Mouse (Mus musculus): ENCODE measurements at regions not wholly inside any gene's neighbourhood (a gene's known extent, or its start where the extent isn't known, plus 50 kb on each side); places are given as distances from the start of the nearest gene placed in this dataset.

- H3K27ac ChIP-seq = no peak overlapping the region
- H3K9me3 ChIP-seq = no peaks in the 10 kb centered on the region
- no peak for ATAC-seq (ENCODE audit: low FRiP score, low read depth)
- H3K27me3 ChIP-seq (replicated peaks) = no peaks in the 10 kb centered on the region
- no peaks in the 10 kb centered on the region for H3K36me3 ChIP-seq
- WGBS = 73% methylated on average over 8 of the region's 8 CpGs
- no peaks in the 10 kb centered on the region for H3K4me1 ChIP-seq
- no peak overlapping the region for H3K9ac ChIP-seq
- H3K4me2 ChIP-seq (replicated peaks) = no peak overlapping the region
- no peak overlapping the region for H3K4me3 ChIP-seq
Measured at GRCm38 (mm10) chr1:137073857-137074572, 113.8 kb upstream of the Nr5a2 start.

GRCm38 (mm10) chr1:137060914-137061313, 100.7 kb upstream of the Nr5a2 start:
- Histone ChIP-seq H3K4me3 (no peak overlapping the region), H3K36me3 (no peaks in the 10 kb centered on the region), H3K9me3 (no peaks in the 10 kb centered on the region), H3K4me1 (no peaks in the 10 kb centered on the region), H3K27me3 (replicated peaks) (no peaks in the 10 kb centered on the region), H3K9ac (no peak overlapping the region), H3K27ac (no peak overlapping the region), H3K4me2 (replicated peaks) (no peak overlapping the region)
- ATAC-seq (ENCODE audit: low FRiP score, low read depth) = no peak
- 89% methylated on average over 4 of the region's 4 CpGs for WGBS

GRCm38 (mm10) chr1:137053134-137053533, 92.9 kb upstream of the Nr5a2 start:
- Histone ChIP-seq H3K4me3 (no peak overlapping the region), H3K4me2 (replicated peaks) (no peak overlapping the region), H3K4me1 (no peaks in the 10 kb centered on the region), H3K9ac (no peak overlapping the region), H3K27ac (no peak overlapping the region), H3K36me3 (no peaks in the 10 kb centered on the region), H3K27me3 (replicated peaks) (no peaks in the 10 kb centered on the region), H3K9me3 (0 out of 2 replicates have a peak, but pooled peaks cover 4% of the 10 kb centered on the region)
- ATAC-seq (ENCODE audit: low FRiP score, low read depth) = no peak

GRCm38 (mm10) chr1:137051515-137051914, 91.3 kb upstream of the Nr5a2 start:
- no peak for ATAC-seq (ENCODE audit: low FRiP score, low read depth)
- Histone ChIP-seq H3K36me3 (no peaks in the 10 kb centered on the region), H3K4me2 (replicated peaks) (no peak overlapping the region), H3K4me3 (no peak overlapping the region), H3K27me3 (replicated peaks) (no peaks in the 10 kb centered on the region), H3K9ac (no peak overlapping the region), H3K4me1 (no peaks in the 10 kb centered on the region), H3K9me3 (0 out of 2 replicates have a peak, but pooled peaks cover 4% of the 10 kb centered on the region), H3K27ac (no peak overlapping the region)
- WGBS = 90% methylated on average over 13 of the region's 13 CpGs

GRCm38 (mm10) chr1:137044076-137044475, 83.8 kb upstream of the Nr5a2 start:
- H3K36me3 ChIP-seq = no peaks in the 10 kb centered on the region
- no peak overlapping the region for H3K4me3 ChIP-seq
- H3K4me1 ChIP-seq = no peaks in the 10 kb centered on the region
- WGBS = 90% methylated on average over 6 of the region's 6 CpGs
- no peaks in the 10 kb centered on the region for H3K27me3 ChIP-seq (replicated peaks)
- no peak overlapping the region for H3K9ac ChIP-seq
- ATAC-seq (ENCODE audit: low FRiP score, low read depth) = no peak
- no peaks in the 10 kb centered on the region for H3K9me3 ChIP-seq
- H3K4me2 ChIP-seq (replicated peaks) = no peak overlapping the region
- no peak overlapping the region for H3K27ac ChIP-seq

GRCm38 (mm10) chr1:137042414-137043010, 82.3 kb upstream of the Nr5a2 start:
- no peaks in the 10 kb centered on the region for H3K36me3 ChIP-seq
- no peak overlapping the region for H3K4me2 ChIP-seq (replicated peaks)
- H3K9me3 ChIP-seq = no peaks in the 10 kb centered on the region
- H3K27ac ChIP-seq = no peak overlapping the region
- no peak for ATAC-seq (ENCODE audit: low FRiP score, low read depth)
- H3K4me3 ChIP-seq = no peak overlapping the region
- H3K9ac ChIP-seq = no peak overlapping the region
- no peaks in the 10 kb centered on the region for H3K4me1 ChIP-seq
- no peaks in the 10 kb centered on the region for H3K27me3 ChIP-seq (replicated peaks)
- 67% methylated on average over 17 of the region's 17 CpGs for WGBS

- H3K27me3 ChIP-seq (replicated peaks) = no peaks in the 10 kb centered on the region
Measured at GRCm38 (mm10) chr1:137040898-137041297, 80.7 kb upstream of the Nr5a2 start.

GRCm38 (mm10) chr1:137034586-137034985, 74.3 kb upstream of the Nr5a2 start:
- H3K4me1 ChIP-seq = no peaks in the 10 kb centered on the region
- WGBS = 93% methylated on average over 6 of the region's 6 CpGs
- H3K27me3 ChIP-seq (replicated peaks) = no peaks in the 10 kb centered on the region
- H3K9me3 ChIP-seq = no peaks in the 10 kb centered on the region
- no peak overlapping the region for H3K4me2 ChIP-seq (replicated peaks)
- no peak for ATAC-seq (ENCODE audit: low FRiP score, low read depth)
- no peak overlapping the region for H3K9ac ChIP-seq
- no peaks in the 10 kb centered on the region for H3K36me3 ChIP-seq
- no peak overlapping the region for H3K27ac ChIP-seq
- H3K4me3 ChIP-seq = no peak overlapping the region

More at GRCm38 (mm10) chr1:137040898-137041297, 80.7 kb upstream of the Nr5a2 start:
- 73% methylated on average over 8 of the region's 8 CpGs for WGBS
- Histone ChIP-seq H3K4me2 (replicated peaks) (no peak overlapping the region), H3K9ac (no peak overlapping the region), H3K4me3 (no peak overlapping the region), H3K27ac (no peak overlapping the region), H3K4me1 (no peaks in the 10 kb centered on the region), H3K9me3 (no peaks in the 10 kb centered on the region), H3K36me3 (no peaks in the 10 kb centered on the region)
- ATAC-seq (ENCODE audit: low FRiP score, low read depth) = no peak

- H3K4me1 ChIP-seq = no peaks in the 10 kb centered on the region
- no peak for ATAC-seq (ENCODE audit: low FRiP score, low read depth)
Measured at GRCm38 (mm10) chr1:137033679-137034078, 73.4 kb upstream of the Nr5a2 start.

GRCm38 (mm10) chr1:137023706-137024105, 63.5 kb upstream of the Nr5a2 start:
- H3K4me3 ChIP-seq = no peak overlapping the region
- H3K27ac ChIP-seq = no peak overlapping the region
- no peaks in the 10 kb centered on the region for H3K36me3 ChIP-seq
- H3K4me1 ChIP-seq = no peaks in the 10 kb centered on the region
- no peaks in the 10 kb centered on the region for H3K27me3 ChIP-seq (replicated peaks)
- H3K9me3 ChIP-seq = no peaks in the 10 kb centered on the region
- H3K9ac ChIP-seq = no peak overlapping the region
- no peak for ATAC-seq (ENCODE audit: low FRiP score, low read depth)
- no peak overlapping the region for H3K4me2 ChIP-seq (replicated peaks)
- WGBS = 87% methylated on average over 6 of the region's 6 CpGs

More at GRCm38 (mm10) chr1:137033679-137034078, 73.4 kb upstream of the Nr5a2 start:
- Histone ChIP-seq H3K36me3 (no peaks in the 10 kb centered on the region), H3K4me3 (no peak overlapping the region), H3K4me2 (replicated peaks) (no peak overlapping the region), H3K9ac (no peak overlapping the region), H3K27me3 (replicated peaks) (no peaks in the 10 kb centered on the region), H3K9me3 (no peaks in the 10 kb centered on the region), H3K27ac (no peak overlapping the region)
- 74% methylated on average over 5 of the region's 5 CpGs for WGBS

- Histone ChIP-seq H3K9ac (no peak overlapping the region), H3K9me3 (no peaks in the 10 kb centered on the region), H3K4me2 (replicated peaks) (no peak overlapping the region), H3K4me1 (no peaks in the 10 kb centered on the region), H3K4me3 (no peak overlapping the region), H3K27ac (no peak overlapping the region), H3K27me3 (replicated peaks) (no peaks in the 10 kb centered on the region), H3K36me3 (no peaks in the 10 kb centered on the region)
- WGBS = 97% methylated on average over 1 of the region's 1 CpGs
- no peak for ATAC-seq (ENCODE audit: low FRiP score, low read depth)
Measured at GRCm38 (mm10) chr1:137020528-137020927, 60.3 kb upstream of the Nr5a2 start.

GRCm38 (mm10) chr1:137017642-137018041, 57.4 kb upstream of the Nr5a2 start:
- Histone ChIP-seq H3K9ac (no peak overlapping the region), H3K27me3 (replicated peaks) (no peaks in the 10 kb centered on the region), H3K4me2 (replicated peaks) (no peak overlapping the region), H3K4me1 (no peaks in the 10 kb centered on the region), H3K9me3 (no peaks in the 10 kb centered on the region), H3K27ac (no peak overlapping the region), H3K4me3 (no peak overlapping the region), H3K36me3 (no peaks in the 10 kb centered on the region)
- 84% methylated on average over 5 of the region's 5 CpGs for WGBS
- no peak for ATAC-seq (ENCODE audit: low FRiP score, low read depth)

All from neural tube, embryonic 12.5 days (tissue).